Mouse (Mus musculus) forebrain, postnatal 0 days (tissue): ENCODE measurements around the gene Ccnc. TPM values are rescaled to one million over a fixed set of nuclear protein-coding genes. Genes with fewer than 3 reads are reported as not detected.

Experiments
- ATAC-seq: fragments of 200-750 bp; cut with Nextera tagmentation; 2 replicates; pipeline ENCODE4 v1.8.0; 2017; ENCODE audit warnings: mild to moderate bottlenecking, moderate library complexity
- DNase-seq: peaks from one replicate; pipeline ENCODE4 v3.0.0-alpha.2; 2015
- H3K27ac ChIP-seq: fragments of 300-500 bp; sonication (generic); 2 replicates; pipeline ENCODE4 v1.5.1; 2014; ENCODE audit warnings: low read depth, mild to moderate bottlenecking, antibody characterized with exemption, low read length, moderate library complexity, mixed read lengths
- H3K27me3 ChIP-seq: fragments of 300-500 bp; sonication (generic); 2 replicates; pipeline ENCODE4 v1.6.1; 2014; ENCODE audit warnings: mild to moderate bottlenecking, low read length, mixed read lengths; ENCODE audit not compliant: insufficient read depth
- H3K36me3 ChIP-seq: fragments of 300-500 bp; sonication (generic); 2 replicates; pipeline ENCODE4 v1.6.1; 2014; ENCODE audit warnings: mild to moderate bottlenecking, moderate library complexity; ENCODE audit not compliant: insufficient read depth
- H3K4me1 ChIP-seq: fragments of 300-500 bp; sonication (generic); 2 replicates; pipeline ENCODE4 v1.6.1; 2014; ENCODE audit warnings: antibody characterized with exemption; ENCODE audit not compliant: insufficient read depth
- H3K4me2 ChIP-seq: fragments of 300-500 bp; sonication (generic); 2 replicates; pipeline ENCODE4 v1.6.1; 2014; ENCODE audit warnings: low read depth, mild to moderate bottlenecking, moderate library complexity
- H3K4me3 ChIP-seq: fragments of 300-500 bp; sonication (generic); 2 replicates; pipeline ENCODE4 v1.5.1; 2014; ENCODE audit warnings: low read depth, low read length, mixed read lengths
- H3K9ac ChIP-seq: fragments of 300-500 bp; sonication (generic); 2 replicates; pipeline ENCODE4 v1.6.1; 2014; ENCODE audit warnings: mild to moderate bottlenecking
- H3K9me3 ChIP-seq: fragments of 300-500 bp; sonication (generic); 2 replicates; pipeline ENCODE4 v1.6.1; 2016; ENCODE audit warnings: low read length
- CTCF ChIP-seq: sonication (generic); IDR thresholded peaks from 2 replicates; pipeline ENCODE4 v1.5.1; 2016; ENCODE audit warnings: antibody characterized with exemption, control low read depth, low read depth
- WGBS: fragments of 180-500 bp; shearing (Covaris S2); extraction: QIAGEN DNeasy Blood & Tissue Kit; methylation state at CpG from one replicate; pipeline ENCODE4 v1.1.7; 2014; 5-methylcytosine and 5-hydroxymethylcytosine counted together
- polyA plus RNA-seq: library from polyadenylated mRNA; unstranded; fragments of >200 nt; fragmentation: Nextera tagmentation; extraction: Ambion mirVana; gene quantifications from 2 replicates; pipeline ENCODE4 v1.2.1, GENCODE M21; 2015
- total RNA-seq: library from RNA; depleted of rRNA; stranded (reverse); fragments of >200 nt; gene quantifications from 2 replicates; pipeline ENCODE4 v1.2.3, GENCODE M21; 2014

The Ccnc gene
- total and polyA plus RNA-seq, 2 experiments from 2014 or later: 40.8 to 56.0 TPM

DNA sequence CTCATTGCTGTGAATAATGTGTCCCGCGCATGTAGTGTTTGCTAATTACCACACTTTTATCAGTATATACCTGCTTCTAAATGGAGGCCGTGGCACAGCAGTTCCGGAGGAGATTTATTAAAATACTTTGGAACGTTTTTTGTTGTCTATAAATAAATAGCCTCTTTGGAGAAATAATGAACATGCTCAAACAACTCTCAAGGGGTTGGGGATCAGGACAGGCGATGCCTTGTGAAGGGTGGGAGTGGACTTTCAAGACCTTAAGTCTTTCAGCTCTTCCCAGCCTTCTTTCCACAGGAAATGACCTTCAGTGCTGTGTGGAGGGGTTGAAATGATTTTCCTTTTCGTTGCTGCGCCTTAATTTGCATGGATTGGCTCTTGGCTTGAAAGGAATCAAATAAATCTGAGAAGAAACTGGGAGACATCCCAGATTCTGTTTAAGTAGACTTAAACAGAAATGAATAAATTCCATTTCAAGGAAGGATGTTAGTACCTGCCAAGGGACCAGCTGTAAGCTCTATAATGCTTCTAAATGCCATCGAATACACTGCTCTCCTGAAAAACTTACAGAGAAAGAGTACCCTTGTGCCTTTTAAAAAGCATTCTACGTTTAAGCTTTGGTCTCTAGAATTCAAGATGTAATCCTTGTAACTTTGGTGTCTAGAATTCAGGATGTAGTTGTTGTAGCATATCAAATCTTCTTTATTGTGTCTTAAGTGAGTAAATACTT lies 44.9 kb upstream of the Ccnc start:
- 10% methylated on average over 10 of the region's 10 CpGs for WGBS
- peaks cover 93% of the 10 kb centered on the region for H3K27me3 ChIP-seq
- no peak overlapping the region for H3K4me3 ChIP-seq
- H3K4me2 ChIP-seq: no peak overlapping the region
- H3K27ac ChIP-seq: no peak overlapping the region
- ATAC-seq (no peak), DNase-seq (peak; percentile 45)
- H3K9ac ChIP-seq: no peak overlapping the region
- no peak for TF ChIP-seq CTCF
- H3K36me3 ChIP-seq: no peaks in the 10 kb centered on the region
- H3K9me3 ChIP-seq: 0 out of 2 replicates have a peak, but pooled peaks cover 3% of the 10 kb centered on the region
- H3K4me1 ChIP-seq: no peaks in the 10 kb centered on the region

GRCm38 (mm10) chr4:21684341-21684970 lies 43.0 kb upstream of the Ccnc start:
- no peak for ATAC-seq
- Histone ChIP-seq H3K4me2 (no peak overlapping the region), H3K27me3 (peaks cover 89% of the 10 kb centered on the region), H3K36me3 (no peaks in the 10 kb centered on the region), H3K4me3 (no peak overlapping the region), H3K9ac (no peak overlapping the region), H3K27ac (no peak overlapping the region), H3K4me1 (0 out of 2 replicates have a peak, but pooled peaks cover 4% of the 10 kb centered on the region), H3K9me3 (0 out of 2 replicates have a peak, but pooled peaks cover 6% of the 10 kb centered on the region)
- TF ChIP-seq CTCF: no peak
- peak; percentile 33 for DNase-seq
- WGBS: 2% methylated on average over 14 of the region's 14 CpGs

DNA sequence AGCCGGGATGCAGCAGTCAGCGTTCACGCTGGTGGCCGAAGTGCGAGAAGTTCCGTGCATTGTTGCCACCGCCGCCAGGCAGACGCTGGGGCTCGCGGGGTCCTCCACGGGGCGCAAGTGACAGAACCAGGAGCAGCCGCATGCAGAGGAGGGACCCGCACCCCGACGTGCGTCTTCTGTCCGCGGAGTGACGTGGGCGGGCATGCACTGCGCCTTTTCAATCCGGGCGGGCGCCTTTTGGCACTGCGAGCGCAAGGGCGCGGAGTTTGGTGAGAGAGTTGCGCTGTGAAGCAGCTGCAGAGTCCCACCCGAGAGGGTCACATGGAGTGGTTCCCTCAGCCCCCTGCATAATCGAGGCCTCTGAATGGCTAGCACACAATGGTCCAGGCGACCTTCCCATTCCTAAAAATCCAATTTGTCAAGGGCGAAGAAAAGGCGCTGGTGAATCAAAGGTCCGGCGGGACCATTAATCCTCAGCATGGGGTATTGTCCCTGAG lies 41.9 kb upstream of the Ccnc start, which contains the start of gene Prdm13:
Gene Prdm13 (minus strand): TSS at position 369 of the 497 bp plus-strand sequence.
- no peak within 1 kb of the TSS for H3K9ac ChIP-seq
- H3K4me3 ChIP-seq: no peak within 1 kb of the TSS
- H3K4me2 ChIP-seq: no peak within 1 kb of the TSS
- DNase-seq: peak; percentile 5
- H3K27me3 ChIP-seq: peaks cover 88% of the 10 kb centered on the region
- H3K9me3 ChIP-seq: 0 out of 2 replicates have a peak, but pooled peaks cover 6% of the 10 kb centered on the region
- peak; percentile 21; the same call in 1 of the 2 replicates for ATAC-seq
- 0 out of 2 replicates have a peak, but pooled peaks cover 4% of the 10 kb centered on the region for H3K4me1 ChIP-seq
- under 1% methylated on average over 38 of the region's 38 CpGs for WGBS
- no peak for TF ChIP-seq CTCF
- no peaks in the 10 kb centered on the region for H3K36me3 ChIP-seq
- no peak within 1 kb of the TSS for H3K27ac ChIP-seq

- WGBS: 2% methylated on average over 11 of the region's 11 CpGs
- Histone ChIP-seq H3K9me3 (0 out of 2 replicates have a peak, but pooled peaks cover 6% of the 10 kb centered on the region), H3K4me1 (0 out of 2 replicates have a peak, but pooled peaks cover 4% of the 10 kb centered on the region), H3K4me2 (no peak overlapping the region), H3K9ac (no peak overlapping the region), H3K27ac (no peak overlapping the region), H3K36me3 (no peaks in the 10 kb centered on the region), H3K27me3 (peaks cover 86% of the 10 kb centered on the region), H3K4me3 (no peak overlapping the region)
- ATAC-seq (no peak), DNase-seq (peak; percentile 27)
- TF ChIP-seq CTCF: no peak
Observed at GRCm38 (mm10) chr4:21686416-21686815, 41.1 kb upstream of the Ccnc start.

DNA sequence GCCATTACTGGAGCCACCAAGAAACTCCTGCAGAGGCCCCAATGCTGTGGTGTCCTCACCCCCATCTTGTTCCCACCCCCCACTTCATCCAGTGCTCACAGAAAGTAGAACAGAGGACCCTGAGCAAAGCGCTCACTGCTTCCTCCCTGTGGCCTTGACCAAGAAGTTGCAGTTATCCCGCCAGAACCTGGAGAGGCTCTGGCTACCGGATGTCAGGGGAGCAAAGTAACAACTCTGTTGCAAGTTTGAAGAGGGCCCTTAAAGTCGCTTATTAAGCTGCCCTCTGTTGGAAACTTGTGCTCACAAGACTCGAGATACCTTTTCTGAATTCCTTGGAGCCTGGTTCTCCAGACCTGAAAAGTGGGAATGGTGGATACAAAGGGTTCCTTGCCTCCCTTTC lies 40.6 kb upstream of the Ccnc start:
- Histone ChIP-seq H3K4me1 (0 out of 2 replicates have a peak, but pooled peaks cover 4% of the 10 kb centered on the region), H3K27ac (no peak overlapping the region), H3K4me3 (no peak overlapping the region), H3K4me2 (no peak overlapping the region), H3K36me3 (no peaks in the 10 kb centered on the region), H3K27me3 (peaks cover 86% of the 10 kb centered on the region), H3K9me3 (0 out of 2 replicates have a peak, but pooled peaks cover 6% of the 10 kb centered on the region), H3K9ac (no peak overlapping the region)
- 3% methylated on average over 5 of the region's 5 CpGs for WGBS
- DNase-seq: peak; percentile 18
- no peak for ATAC-seq
- peak; percentile 29; the same call in 1 of the 2 replicates for TF ChIP-seq CTCF

DNA sequence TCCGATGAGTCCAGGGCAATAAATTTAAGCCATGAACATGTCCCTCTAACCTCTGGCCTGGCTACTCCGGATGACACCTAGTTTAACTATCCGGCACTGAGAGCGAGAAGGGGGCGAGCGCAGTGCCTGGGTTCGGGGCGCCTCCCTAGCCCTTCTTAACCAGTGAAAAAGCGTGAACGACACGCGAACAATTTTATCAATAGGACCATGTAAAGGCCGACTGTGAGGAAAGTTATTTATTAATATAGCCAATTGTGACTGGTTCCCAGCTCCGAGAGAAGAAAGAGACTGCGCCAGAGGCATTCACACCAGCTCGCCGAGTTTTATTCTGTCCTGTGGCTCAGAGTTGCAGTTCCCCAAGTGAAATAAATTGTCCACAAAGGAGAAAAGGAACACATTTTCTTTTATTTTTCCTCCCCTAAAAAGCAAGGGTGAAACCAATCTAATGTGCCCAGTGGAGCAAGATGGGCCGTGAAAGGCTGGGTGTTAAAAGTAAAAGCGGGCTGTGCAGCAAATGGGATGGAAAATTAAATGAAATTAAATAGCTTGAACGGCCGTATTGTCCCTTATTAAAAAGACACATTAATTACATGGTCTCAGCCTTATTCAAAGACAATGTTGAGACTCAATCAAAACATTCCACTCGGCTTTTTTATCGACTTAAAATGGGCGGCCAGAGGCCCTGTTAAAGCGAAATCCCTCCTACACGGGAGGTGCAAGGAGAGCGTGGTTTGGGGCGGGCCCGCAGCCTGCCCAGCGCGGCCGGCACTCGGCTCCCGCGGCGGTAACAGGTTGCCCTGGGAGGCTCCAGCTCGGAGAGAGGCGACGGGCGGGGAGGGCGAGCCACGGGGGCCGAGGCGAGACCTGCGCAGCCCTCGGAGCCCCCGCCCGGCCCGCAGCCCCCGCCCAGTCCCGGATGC lies 39.5 kb upstream of the Ccnc start:
- Histone ChIP-seq H3K36me3 (no peaks in the 10 kb centered on the region), H3K27me3 (peaks cover 86% of the 10 kb centered on the region), H3K9me3 (0 out of 2 replicates have a peak, but pooled peaks cover 6% of the 10 kb centered on the region), H3K27ac (no peak overlapping the region), H3K4me1 (0 out of 2 replicates have a peak, but pooled peaks cover 4% of the 10 kb centered on the region), H3K4me2 (peak overlapping the region; percentile 65), H3K4me3 (peak overlapping the region; percentile 35), H3K9ac (peak overlapping the region; percentile 14; the same call in 1 of the 2 replicates)
- DNase-seq (peak; percentile 54), ATAC-seq (peak; percentile 49)
- under 1% methylated on average over 51 of the region's 51 CpGs for WGBS
- no peak for TF ChIP-seq CTCF
